Mouse (Mus musculus) liver, embryonic 11.5 days (tissue): ENCODE data around the gene Gm42906. TPM values are rescaled to one million over a fixed set of nuclear protein-coding genes. Genes with fewer than 3 reads are reported as not detected.

Source experiments
- ATAC-seq: fragments of 200-750 bp; cut with Nextera tagmentation; replicated peaks from 2 replicates; pipeline ENCODE4 v1.8.0; 2017; ENCODE audit warnings: moderate number of reproducible peaks, mild to moderate bottlenecking, moderate TSS enrichment, moderate library complexity; ENCODE audit not compliant: low FRiP score
- DNase-seq: peaks from one replicate; pipeline ENCODE4 v3.0.0-alpha.2; 2017; ENCODE audit warnings: low spot score
- H3K27ac ChIP-seq: fragments of 300-500 bp; sonication (generic); 2 replicates; pipeline ENCODE4 v1.5.1; 2014; ENCODE audit warnings: mild to moderate bottlenecking, low read depth, low read length, control low read depth
- H3K27me3 ChIP-seq: fragments of 300-500 bp; sonication (generic); replicated peaks from 2 replicates; pipeline ENCODE4 v1.6.1; 2014; ENCODE audit warnings: low read length, mixed read lengths; ENCODE audit not compliant: control insufficient read depth, insufficient read depth
- H3K36me3 ChIP-seq: fragments of 300-500 bp; sonication (generic); 2 replicates; pipeline ENCODE4 v1.6.1; 2014; ENCODE audit warnings: mild to moderate bottlenecking, low read length, moderate library complexity, mixed read lengths; ENCODE audit not compliant: control insufficient read depth, insufficient read depth
- H3K4me1 ChIP-seq: fragments of 300-500 bp; sonication (generic); replicated peaks from 2 replicates; pipeline ENCODE4 v1.6.1; 2014; ENCODE audit warnings: low read length, mixed read lengths; ENCODE audit not compliant: control insufficient read depth, insufficient read depth
- H3K4me2 ChIP-seq: fragments of 300-500 bp; sonication (generic); 2 replicates; pipeline ENCODE4 v1.6.1; 2014; ENCODE audit warnings: mild to moderate bottlenecking, control low read depth, moderate library complexity
- H3K4me3 ChIP-seq: fragments of 300-500 bp; sonication (generic); 2 replicates; pipeline ENCODE4 v1.5.1; 2014; ENCODE audit warnings: low read depth, low read length, control low read depth
- H3K9ac ChIP-seq: fragments of 300-500 bp; sonication (generic); 2 replicates; pipeline ENCODE4 v1.6.1; 2014; ENCODE audit warnings: low read depth, low read length, control low read depth
- H3K9me3 ChIP-seq: fragments of 300-500 bp; sonication (generic); 2 replicates; pipeline ENCODE4 v1.6.1; 2016; ENCODE audit warnings: low read length, inconsistent platforms, mixed read lengths; ENCODE audit not compliant: control insufficient read depth
- WGBS: fragments of 180-500 bp; shearing (Covaris S2); extraction: QIAGEN DNeasy Blood & Tissue Kit; methylation state at CpG from one replicate; pipeline ENCODE4 v1.1.7; 2014; 5-methylcytosine and 5-hydroxymethylcytosine counted together
- polyA plus RNA-seq: library from polyadenylated mRNA; unstranded; fragments of >200 nt; fragmentation: Nextera tagmentation; extraction: Ambion mirVana; gene quantifications from 2 replicates; pipeline ENCODE4 v1.2.1, GENCODE M21; 2014

Gm42906 gene
- polyA plus RNA-seq, 1 experiment from 2014 or later, result not detected

GRCm38 (mm10) chr5:151202925-151203324 is 225.0 kb downstream of the Gm42906 start:
- Histone ChIP-seq H3K4me3 (no peak overlapping the region), H3K36me3 (no peaks in the 10 kb centered on the region), H3K27ac (no peak overlapping the region), H3K27me3 (no peaks in the 10 kb centered on the region), H3K9me3 (no peaks in the 10 kb centered on the region), H3K4me1 (no peaks in the 10 kb centered on the region), H3K9ac (no peak overlapping the region), H3K4me2 (no peak overlapping the region)
- WGBS, result 61% methylated on average over 5 of the region's 5 CpGs
- no peak for ATAC-seq
- no peak for DNase-seq

DNA sequence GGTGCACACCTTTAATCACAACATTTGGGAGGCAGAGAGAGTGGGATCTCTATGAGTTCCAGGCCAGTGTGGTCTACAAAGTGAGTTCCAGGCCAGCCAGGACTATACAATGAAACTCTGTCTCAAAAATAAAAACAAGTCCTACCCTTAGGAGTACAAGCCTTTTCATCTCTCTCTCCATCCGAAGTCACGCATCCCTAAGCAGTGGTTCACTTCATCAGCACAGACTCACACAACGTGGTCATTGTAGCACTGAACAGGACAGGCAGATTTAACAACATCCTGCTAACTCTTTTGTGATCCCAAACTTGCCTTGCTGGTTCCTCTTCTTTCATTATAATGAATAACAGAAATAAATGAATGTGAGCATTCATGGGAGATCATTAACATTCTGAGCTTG is 226.7 kb downstream of the Gm42906 start:
- Histone ChIP-seq H3K4me2 (no peak overlapping the region), H3K27ac (no peak overlapping the region), H3K36me3 (no peaks in the 10 kb centered on the region), H3K4me1 (no peaks in the 10 kb centered on the region), H3K9me3 (no peaks in the 10 kb centered on the region), H3K4me3 (no peak overlapping the region), H3K27me3 (no peaks in the 10 kb centered on the region), H3K9ac (no peak overlapping the region)
- 85% methylated on average over 3 of the region's 3 CpGs for WGBS
- ATAC-seq (no peak), DNase-seq (no peak)

DNA sequence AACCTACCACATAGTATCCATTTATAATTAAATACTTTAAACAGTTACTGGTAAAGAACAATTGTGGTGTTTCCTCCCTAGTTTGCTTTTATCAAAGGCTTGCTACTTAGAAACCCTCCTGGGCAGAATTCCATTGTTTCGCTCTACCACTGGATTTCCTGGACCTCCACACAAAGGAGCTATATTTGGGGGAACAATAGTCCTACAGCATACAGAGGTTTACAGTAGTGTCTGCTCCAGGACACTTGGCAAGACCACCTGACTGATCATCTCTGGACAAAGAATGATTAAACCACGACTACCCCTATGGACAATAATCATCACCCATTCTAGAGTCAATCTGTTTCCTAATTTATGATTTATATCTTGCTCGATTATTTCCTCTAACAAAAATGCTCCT is 228.7 kb downstream of the Gm42906 start:
- Histone ChIP-seq H3K4me3 (no peak overlapping the region), H3K36me3 (no peaks in the 10 kb centered on the region), H3K4me1 (no peaks in the 10 kb centered on the region), H3K27me3 (no peaks in the 10 kb centered on the region), H3K9ac (no peak overlapping the region), H3K4me2 (no peak overlapping the region), H3K9me3 (no peaks in the 10 kb centered on the region), H3K27ac (no peak overlapping the region)
- DNase-seq (no peak), ATAC-seq (no peak)
- 77% methylated on average over 3 of the region's 3 CpGs for WGBS

- no peak overlapping the region for H3K9ac ChIP-seq
- H3K4me3 ChIP-seq, result no peak overlapping the region
- H3K36me3 ChIP-seq, result no peaks in the 10 kb centered on the region
- 62% methylated on average over 13 of the region's 13 CpGs for WGBS
- DNase-seq (no peak), ATAC-seq (no peak)
- H3K4me2 ChIP-seq, result no peak overlapping the region
- no peaks in the 10 kb centered on the region for H3K27me3 ChIP-seq
- no peak overlapping the region for H3K27ac ChIP-seq
- H3K4me1 ChIP-seq, result no peaks in the 10 kb centered on the region
- no peaks in the 10 kb centered on the region for H3K9me3 ChIP-seq
Observed at GRCm38 (mm10) chr5:151196603-151197272, 231.2 kb downstream of the Gm42906 start.

GRCm38 (mm10) chr5:151193885-151194520 is 234.0 kb downstream of the Gm42906 start:
- H3K36me3 ChIP-seq, result no peaks in the 10 kb centered on the region
- no peaks in the 10 kb centered on the region for H3K9me3 ChIP-seq
- no peak for DNase-seq
- H3K27me3 ChIP-seq, result no peaks in the 10 kb centered on the region
- no peak overlapping the region for H3K27ac ChIP-seq
- 54% methylated on average over 3 of the region's 3 CpGs for WGBS
- H3K9ac ChIP-seq, result no peak overlapping the region
- 0 out of 2 replicates have a peak, but pooled peaks cover 3% of the 10 kb centered on the region for H3K4me1 ChIP-seq
- ATAC-seq, result no peak
- no peak overlapping the region for H3K4me3 ChIP-seq
- H3K4me2 ChIP-seq, result no peak overlapping the region

GRCm38 (mm10) chr5:151192266-151192665 is 235.7 kb downstream of the Gm42906 start:
- Histone ChIP-seq H3K4me1 (0 out of 2 replicates have a peak, but pooled peaks cover 3% of the 10 kb centered on the region), H3K4me3 (no peak overlapping the region), H3K4me2 (no peak overlapping the region), H3K27me3 (no peaks in the 10 kb centered on the region), H3K9me3 (no peaks in the 10 kb centered on the region), H3K27ac (no peak overlapping the region), H3K36me3 (no peaks in the 10 kb centered on the region), H3K9ac (no peak overlapping the region)
- no peak for ATAC-seq
- WGBS, result 70% methylated on average over 2 of the region's 2 CpGs
- no peak for DNase-seq

- Histone ChIP-seq H3K4me1 (0 out of 2 replicates have a peak, but pooled peaks cover 3% of the 10 kb centered on the region), H3K9ac (no peak overlapping the region), H3K4me2 (peak overlapping the region; percentile 83), H3K27ac (no peak overlapping the region), H3K27me3 (no peaks in the 10 kb centered on the region), H3K9me3 (no peaks in the 10 kb centered on the region), H3K4me3 (no peak overlapping the region), H3K36me3 (no peaks in the 10 kb centered on the region)
- ATAC-seq (no peak), DNase-seq (no peak)
- WGBS, result 83% methylated on average over 5 of the region's 5 CpGs
Observed at GRCm38 (mm10) chr5:151190764-151191163, 237.2 kb downstream of the Gm42906 start.

DNA sequence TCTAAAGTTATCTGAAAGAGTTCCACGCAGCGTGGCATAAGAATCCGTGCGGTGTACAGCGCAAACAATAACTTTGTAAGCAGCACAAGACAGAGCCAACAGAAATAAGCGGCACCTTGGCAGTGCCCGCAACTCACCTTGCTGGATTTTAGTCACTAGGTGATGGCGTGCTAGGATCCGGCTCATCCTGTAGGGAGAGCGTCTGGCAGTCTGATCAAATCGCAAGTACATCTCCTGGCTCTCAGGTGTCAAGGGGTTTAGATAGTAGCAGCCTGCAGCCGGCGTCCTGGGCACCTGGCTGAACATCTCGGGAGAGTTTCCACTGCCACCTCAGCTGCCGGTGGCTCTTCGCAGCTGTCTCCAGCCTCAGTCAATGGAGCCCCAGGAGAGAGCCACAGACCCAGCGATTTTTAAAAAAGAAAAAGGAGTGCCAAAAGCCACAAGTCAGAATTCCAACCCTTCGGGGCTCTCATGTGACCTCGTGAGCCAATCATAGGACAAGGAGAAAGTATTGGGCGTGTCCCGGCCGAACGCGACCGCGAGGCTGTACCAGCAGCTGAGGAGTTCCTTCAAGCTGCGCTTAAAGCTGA is 238.1 kb downstream of the Gm42906 start:
- Histone ChIP-seq H3K27ac (no peak overlapping the region), H3K27me3 (no peaks in the 10 kb centered on the region), H3K4me3 (peak overlapping the region; percentile 57), H3K9ac (peak overlapping the region; percentile 49; the same call in 1 of the 2 replicates), H3K4me2 (peak overlapping the region; percentile 83), H3K36me3 (no peaks in the 10 kb centered on the region), H3K9me3 (no peaks in the 10 kb centered on the region), H3K4me1 (0 out of 2 replicates have a peak, but pooled peaks cover 3% of the 10 kb centered on the region)
- peak; percentile 97 for ATAC-seq
- WGBS, result 2% methylated on average over 27 of the region's 27 CpGs
- peak; percentile 70 for DNase-seq
